Mouse (Mus musculus) spleen, postnatal 36 days (tissue): ENCODE measurements at regions not wholly inside any gene's neighbourhood (a gene's known extent, or its start where the extent isn't known, plus 50 kb on each side); places are given as distances from the start of the nearest gene placed in this dataset.

ENCODE experiments used
- DNase-seq, 2 experiments: peaks; one replicate each; pipeline ENCODE4 v3.0.0; 2022; ENCODE audit warnings: low spot score in 2 of 2, mixed read lengths in 1 of 2

DNA sequence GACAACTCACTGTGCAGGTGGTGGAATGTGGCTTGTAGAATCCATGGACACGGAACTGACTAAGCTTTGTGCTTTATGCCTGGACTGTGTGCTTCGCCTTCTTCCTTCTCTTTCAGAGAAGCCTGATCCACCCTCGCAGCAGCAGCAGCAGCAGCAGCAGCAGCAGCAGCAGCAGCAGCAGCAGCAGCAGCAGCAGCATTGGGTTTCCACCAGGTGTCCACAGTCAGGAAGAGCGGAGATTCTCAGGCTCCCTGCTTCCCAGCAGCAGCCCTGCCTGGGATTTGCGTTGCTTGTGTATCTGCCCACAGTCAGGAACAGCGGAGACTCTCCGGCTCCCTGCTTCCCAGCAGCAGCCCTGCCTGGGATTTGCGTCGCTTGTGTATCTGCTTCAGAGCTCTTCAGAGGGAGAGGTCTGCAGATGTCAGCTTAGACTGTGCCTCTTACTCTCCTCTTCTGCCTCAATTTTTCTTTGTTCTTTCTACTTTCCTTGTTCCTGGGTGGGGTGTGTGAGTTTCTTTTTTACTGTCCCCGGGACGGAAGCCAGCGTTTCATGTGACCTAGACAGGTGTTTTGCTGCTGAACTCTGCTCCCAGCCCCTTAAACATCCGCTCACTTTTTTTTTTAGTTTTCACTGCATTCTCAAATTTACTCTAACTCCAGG, 168.1 kb upstream of the Olig3 start:
- DNase-seq: peak; percentile 43 to 44

DNA sequence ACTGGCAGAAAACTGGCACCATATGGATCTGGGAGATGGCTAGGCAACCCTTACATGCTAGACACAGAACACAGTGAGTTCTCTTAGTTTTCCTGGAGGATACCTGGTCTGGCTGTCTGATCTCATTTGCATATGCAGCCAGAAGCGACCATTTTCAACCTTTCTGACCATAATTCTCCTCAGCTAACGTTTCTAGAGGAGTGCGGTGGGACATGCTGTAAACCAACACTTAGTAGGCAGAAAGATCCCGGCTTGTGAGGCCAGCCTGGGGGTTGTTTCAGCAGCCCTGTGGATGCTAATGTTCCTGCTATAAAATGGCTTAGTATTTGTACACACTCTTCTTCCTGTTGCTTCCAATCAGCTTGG, 168.6 kb upstream of the Olig3 start:
- no peak for DNase-seq

- no peak for DNase-seq
Observed at GRCm38 (mm10) chr10:19187084-19187615, 169.2 kb upstream of the Olig3 start.

- peak; percentile 54 to 61 for DNase-seq
Observed at GRCm38 (mm10) chr10:19185790-19186581, 170.3 kb upstream of the Olig3 start.

DNA sequence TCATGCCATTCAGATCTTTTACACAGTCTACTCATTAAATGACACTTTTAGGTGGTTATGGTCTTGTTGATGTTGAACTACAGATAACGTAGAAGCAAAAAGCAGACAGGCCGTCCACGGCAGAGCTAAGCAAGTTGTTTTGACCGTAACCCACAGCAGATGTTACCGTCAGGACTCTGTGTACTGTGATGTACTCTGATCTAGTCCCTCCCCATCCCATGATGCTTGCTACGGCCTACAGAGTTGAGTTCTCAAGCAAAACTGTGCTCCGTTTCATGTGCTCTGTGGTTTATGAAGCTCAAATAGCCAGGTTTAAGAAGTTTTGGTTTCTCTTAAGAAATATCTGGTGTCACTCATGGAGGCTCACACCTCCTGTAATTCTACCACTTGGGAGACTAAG, 169.4 kb upstream of the Tnfaip3 start:
- peak in 1 of 2 experiments; percentile 34 for DNase-seq

- DNase-seq: no peak
Observed at GRCm38 (mm10) chr10:19177895-19178294, 162.4 kb upstream of the Tnfaip3 start.

DNA sequence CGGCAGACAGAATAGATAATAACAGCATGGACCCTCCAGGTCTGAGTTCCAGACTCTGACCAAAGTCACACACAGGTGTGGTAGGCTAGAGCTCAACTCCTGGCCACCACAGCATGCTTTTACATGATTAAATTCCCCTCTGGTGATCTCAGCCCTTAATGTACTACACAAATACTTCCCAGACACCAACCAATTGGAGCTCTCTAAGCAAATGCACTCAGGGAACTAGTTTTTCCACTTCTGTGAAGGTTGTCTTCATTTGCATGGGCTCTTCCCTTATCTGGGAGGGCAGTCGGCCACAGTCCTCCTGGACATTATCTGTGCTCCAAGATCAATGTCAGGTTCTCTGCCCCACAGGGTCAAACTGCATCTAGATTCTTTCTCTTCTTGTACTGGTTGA, 162.0 kb upstream of the Tnfaip3 start:
- DNase-seq: no peak

DNA sequence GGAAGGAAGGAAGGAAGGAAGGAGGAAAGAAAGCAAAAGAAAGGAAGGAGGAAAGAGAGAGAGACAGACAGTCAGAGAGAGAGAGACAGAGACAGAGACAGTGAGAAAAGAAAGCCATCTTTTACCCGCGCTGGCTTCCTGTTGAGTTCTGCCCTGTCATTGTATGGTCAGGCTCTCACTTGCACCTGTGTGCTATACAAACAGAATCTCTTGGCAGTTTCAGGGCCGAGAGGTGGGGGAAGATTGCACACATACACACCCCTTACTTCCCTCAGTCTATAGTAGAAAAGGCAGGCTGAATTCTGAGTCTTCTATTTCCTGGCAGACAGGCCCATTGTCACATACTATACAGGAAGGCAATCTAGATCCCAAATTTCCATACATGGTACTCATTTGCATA, 160.8 kb upstream of the Tnfaip3 start:
- DNase-seq: no peak

DNA sequence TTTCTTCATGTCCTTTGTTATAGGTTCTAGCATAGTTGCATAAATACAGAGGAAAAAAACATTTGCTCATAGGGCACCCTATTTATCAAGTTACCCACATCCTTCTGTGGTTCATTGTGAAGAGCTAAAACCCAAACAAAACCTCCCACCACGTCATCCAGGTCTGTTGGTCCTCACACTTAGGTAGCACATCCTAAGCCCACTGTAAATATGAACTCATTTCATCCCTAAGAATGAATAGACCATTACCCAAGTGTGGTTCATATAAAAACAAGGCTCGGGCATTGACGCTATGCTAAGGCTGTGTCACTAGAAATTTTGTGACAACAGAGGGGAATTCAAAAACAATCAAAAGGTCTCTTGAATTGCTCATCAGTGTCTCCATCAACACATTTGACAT, 156.4 kb upstream of the Tnfaip3 start:
- DNase-seq: no peak

DNA sequence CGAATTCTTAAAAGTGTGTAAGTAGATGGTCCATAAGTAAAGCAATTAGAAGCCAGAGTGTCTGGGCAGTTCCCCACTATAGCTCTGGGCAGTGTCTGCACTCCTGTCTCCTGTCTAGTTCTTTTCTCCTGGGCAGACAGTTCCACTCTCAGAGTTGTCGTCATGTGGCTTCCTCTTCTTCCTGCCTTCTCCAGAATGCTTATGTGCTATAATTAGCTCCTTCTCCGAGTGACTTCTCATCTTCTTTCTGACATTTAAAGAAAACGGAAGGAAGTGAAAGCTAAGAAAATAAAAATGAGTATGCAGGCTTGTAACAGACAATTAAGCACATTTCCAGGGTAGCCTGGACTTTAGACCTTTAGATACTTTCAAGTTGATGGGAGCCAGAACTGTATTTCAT, 155.1 kb upstream of the Tnfaip3 start:
- no peak for DNase-seq

GRCm38 (mm10) chr10:19169272-19169671, 153.8 kb upstream of the Tnfaip3 start:
- DNase-seq: no peak

DNA sequence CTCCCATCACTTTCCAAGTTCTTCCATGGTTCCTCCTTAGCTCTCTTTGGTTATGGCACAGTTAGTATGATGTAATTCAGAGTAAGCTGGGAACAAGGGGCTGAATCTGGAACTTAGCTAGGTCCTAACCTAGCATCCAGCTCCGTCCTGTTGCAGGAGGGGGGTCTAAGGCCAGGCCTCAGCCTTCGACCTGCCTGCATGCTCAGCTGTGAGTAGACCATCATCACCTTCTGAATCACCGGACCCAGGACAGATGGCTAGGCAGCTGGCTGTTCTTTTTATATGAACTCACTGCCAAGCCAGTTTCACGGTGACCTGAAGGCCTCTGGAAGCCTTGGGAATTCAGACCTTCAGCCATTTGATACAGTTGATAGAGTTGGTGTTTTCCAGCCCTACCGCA, 152.9 kb upstream of the Tnfaip3 start:
- no peak for DNase-seq

DNA sequence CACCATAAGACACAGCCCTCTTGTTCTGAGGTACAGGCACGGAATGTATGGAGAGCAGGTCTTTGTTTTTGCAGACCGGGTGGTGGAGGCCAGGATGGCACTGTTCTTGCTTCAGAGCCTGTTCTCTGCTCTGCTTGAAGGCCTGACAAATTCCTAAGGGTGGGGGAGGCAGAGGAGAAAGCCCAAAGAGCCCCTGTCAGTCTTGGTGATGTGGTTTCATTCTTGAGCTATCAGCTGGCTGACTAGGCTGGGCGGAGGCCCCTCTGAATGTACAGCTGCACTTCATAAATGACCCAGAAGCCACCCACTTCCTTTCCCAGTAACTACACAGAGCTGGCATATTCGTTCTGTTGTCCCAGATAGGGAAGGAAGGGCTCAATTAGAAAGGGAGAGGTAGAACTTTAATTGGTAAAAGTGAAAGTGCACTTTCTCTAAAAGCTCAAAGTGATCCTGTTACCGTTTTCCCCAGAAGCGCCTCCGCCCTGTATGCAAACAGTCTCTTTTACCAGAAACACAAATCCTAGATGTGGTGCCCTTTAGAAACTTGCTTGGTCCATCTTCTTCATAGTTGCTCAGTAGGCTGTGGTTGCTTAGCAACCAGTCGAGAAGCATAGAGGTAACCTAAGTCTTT, 152.3 kb upstream of the Tnfaip3 start:
- peak; percentile 31 to 39 for DNase-seq

DNA sequence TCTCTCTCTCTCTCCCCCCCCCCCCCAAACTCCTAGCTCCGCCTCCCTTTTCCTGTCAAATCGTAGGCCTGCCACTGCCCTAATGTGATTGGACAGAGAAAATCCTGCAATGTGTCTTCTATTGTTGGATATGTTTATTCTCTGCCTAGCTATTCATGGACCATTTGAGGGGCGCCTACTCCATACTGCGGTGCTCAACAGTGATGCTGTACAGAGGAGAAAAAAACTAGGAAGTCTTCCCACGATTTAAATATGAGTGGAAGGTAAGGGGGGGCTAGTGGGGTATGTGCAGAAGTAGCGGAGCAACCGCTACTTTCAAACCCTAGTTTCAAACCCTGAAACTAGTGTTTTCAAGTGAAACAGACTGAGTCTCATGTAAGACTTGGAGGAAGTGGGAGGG, 151.6 kb upstream of the Tnfaip3 start:
- no peak for DNase-seq

GRCm38 (mm10) chr10:19162104-19162503, 146.6 kb upstream of the Tnfaip3 start:
- DNase-seq: no peak

DNA sequence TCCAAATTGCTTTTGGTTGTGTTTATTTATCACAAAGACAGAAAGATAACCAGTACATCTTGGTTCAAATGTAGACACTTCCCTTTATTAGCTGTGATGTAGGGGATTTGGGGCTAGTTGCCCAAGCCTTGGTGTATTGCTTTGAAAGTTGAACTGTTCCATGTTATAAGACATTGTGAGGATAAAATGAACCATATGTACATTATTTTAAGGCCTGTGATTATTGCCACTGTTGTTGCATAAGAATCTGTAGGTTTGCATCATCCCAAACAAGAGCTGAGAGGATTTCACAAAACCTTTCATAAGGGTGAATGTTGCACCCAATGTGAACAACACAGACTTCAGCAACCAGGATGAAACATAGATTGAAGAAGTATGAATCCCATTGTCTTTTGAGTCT, 145.7 kb upstream of the Tnfaip3 start:
- no peak for DNase-seq

GRCm38 (mm10) chr10:19154041-19154440, 138.6 kb upstream of the Tnfaip3 start:
- DNase-seq: no peak

DNA sequence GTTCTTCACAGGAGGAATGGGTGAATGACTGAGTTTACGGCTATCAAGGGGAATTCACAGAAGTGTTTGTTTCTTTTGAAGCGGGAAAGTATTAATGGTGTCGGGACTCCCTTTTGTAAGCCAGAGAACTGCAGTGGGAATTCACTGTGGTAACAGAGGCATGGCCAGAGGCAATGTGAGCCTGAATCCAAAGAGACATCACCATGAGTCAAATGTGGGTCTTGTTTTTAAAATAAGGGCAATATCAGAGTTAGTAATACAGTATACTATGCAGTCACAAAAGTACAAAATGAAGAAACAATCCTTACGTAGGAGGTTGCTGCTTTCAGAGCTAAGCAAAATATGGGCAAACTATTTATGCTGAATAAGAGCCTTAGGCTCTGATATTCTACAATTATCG, 137.3 kb upstream of the Tnfaip3 start:
- DNase-seq: no peak

- DNase-seq: no peak
Observed at GRCm38 (mm10) chr10:19150766-19151165, 135.3 kb upstream of the Tnfaip3 start.

GRCm38 (mm10) chr10:19150005-19150404, 134.5 kb upstream of the Tnfaip3 start:
- DNase-seq: no peak

- no peak for DNase-seq
Observed at GRCm38 (mm10) chr10:19149196-19149869, 133.9 kb upstream of the Tnfaip3 start.

GRCm38 (mm10) chr10:19141481-19141880, 126.0 kb upstream of the Tnfaip3 start:
- DNase-seq: no peak
